Mouse (Mus musculus): Measurements from ENCODE around the gene Rarres2.

DNA sequence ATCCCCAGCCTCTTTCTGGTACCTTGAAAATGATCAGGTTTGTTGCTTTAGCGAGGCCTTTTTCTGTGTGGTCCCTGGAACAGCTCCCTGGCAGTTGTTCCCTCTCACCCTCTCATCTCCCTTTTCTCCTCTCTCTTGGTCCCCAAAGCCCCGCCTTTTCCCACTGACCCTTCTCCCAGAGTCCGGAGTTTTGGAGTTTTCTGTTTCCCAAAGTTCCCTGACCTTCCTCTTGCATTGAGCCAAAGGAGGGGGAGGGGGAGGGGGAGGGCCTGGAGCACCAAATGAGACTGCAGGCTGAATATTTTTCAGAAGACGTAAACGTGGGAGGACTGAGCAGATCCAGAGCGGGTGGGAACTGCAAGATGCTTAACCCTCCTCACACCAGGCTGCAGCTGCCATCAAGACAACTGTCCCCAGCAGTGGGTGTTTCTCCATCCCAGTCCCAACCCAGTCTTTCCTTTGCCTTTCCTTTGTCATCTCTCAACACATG, at the start of gene Rarres2:
- TF ChIP-seq CTCF (IDR thresholded peaks at IDR 0.05; ENCODE audit: low read depth, low read length), result no peak
- TF ChIP-seq POLR2A (IDR thresholded peaks at IDR 0.05; ENCODE audit: borderline replicate concordance, low read depth, low read length), result no peak

Data from bone marrow macrophage, adult 2 months (primary cell).